Mouse (Mus musculus): ENCODE measurements around the gene Rhd. TPM values are rescaled to one million over a fixed set of nuclear protein-coding genes. Genes with fewer than 3 reads are reported as not detected.

Rhd gene
- polyA plus RNA-seq, 2 experiments = 260 to 576 TPM

DNA sequence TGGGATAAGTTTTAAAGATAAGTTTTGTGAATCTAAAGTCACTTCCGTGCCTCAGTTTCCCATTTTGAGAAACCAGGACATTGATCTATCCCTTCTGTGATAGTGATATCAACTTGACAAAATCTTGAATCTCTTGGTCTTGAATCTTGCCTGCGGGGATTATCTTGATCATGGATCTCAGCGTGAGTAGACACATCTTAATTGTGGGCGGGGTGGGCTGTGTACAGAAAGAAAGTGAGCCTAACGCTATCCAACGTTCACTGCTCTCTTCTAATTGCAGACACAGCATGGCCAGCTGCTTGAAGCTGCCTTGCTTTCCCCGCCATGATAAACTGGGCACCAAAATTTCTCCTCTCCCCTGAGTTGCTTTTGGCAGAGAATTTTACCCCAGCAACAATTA, 1.3 kb upstream of the Rhd start:
- H3K4me3 ChIP-seq (ENCODE audit: insufficient read depth in 1 of 2, low read depth in 2 of 2, low read length in 2 of 2) = peak overlapping the region; percentile 58 to 95
- no peak for ATAC-seq (ENCODE audit: insufficient read depth)
- H3K9ac ChIP-seq (replicated peaks) = peak overlapping the region; percentile 97
- H3K27me3 ChIP-seq (ENCODE audit: control insufficient read depth, insufficient read depth, low read length) = no peaks in the 10 kb centered on the region
- peak overlapping the region; percentile 97 for H3K4me2 ChIP-seq (ENCODE audit: low read depth)
- no peak for TF ChIP-seq EP300 (IDR thresholded peaks at IDR 0.05; ENCODE audit: low read depth)
- no peak for TF ChIP-seq CTCF (IDR thresholded peaks at IDR 0.05; ENCODE audit: low read depth)
- H3K9me3 ChIP-seq (ENCODE audit: control insufficient read depth, low read length) = no peaks in the 10 kb centered on the region
- peaks cover 21 to 28% of the 10 kb centered on the region in 2 experiments for H3K4me1 ChIP-seq (replicated peaks; ENCODE audit: control insufficient read depth in 2 of 2, insufficient read depth in 2 of 2, low read length in 1 of 2)
- peaks cover 21% of the 10 kb centered on the region for H3K36me3 ChIP-seq (replicated peaks; ENCODE audit: control insufficient read depth, insufficient read depth, low read depth)
- WGBS (ENCODE audit: insufficient replicate concordance) = 32% methylated on average over 7 of the region's 7 CpGs
- H3K27ac ChIP-seq = peak overlapping the region; percentile 99
- DNase-seq (ENCODE audit: low read depth in 3 of 3, low spot score in 3 of 3) = no peak

DNA sequence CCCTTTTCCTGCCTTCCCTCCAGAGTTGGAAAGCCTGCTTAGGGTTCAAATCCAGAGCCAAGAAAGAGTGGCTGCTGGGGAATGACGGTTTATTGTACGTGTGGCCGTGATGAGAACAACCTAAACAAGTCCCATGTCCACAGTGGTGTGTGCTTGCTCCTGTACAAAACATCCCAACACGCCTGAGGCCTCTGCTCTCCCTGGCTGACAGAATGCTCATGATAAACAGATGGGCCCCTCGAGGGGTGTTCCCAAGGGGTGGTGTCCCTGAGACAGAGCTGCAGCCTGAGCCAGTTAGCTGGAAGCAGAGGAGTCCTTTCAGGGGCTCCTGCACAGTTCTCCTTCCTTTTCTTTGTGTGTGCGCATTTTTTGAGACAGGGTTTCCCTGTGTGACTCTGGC, 1.0 kb downstream of the Rhd start:
- peak; percentile 82 to 86 (median 85) for DNase-seq (ENCODE audit: low read depth in 3 of 3, low spot score in 3 of 3)
- H3K4me2 ChIP-seq (ENCODE audit: low read depth) = peak overlapping the region; percentile 97
- H3K4me1 ChIP-seq (replicated peaks; ENCODE audit: control insufficient read depth in 2 of 2, insufficient read depth in 2 of 2, low read length in 1 of 2) = peaks cover 34 to 42% of the 10 kb centered on the region in 2 experiments

GRCm38 (mm10) chr4:134865789-134866188, 1.5 kb downstream of the Rhd start:
- H3K36me3 ChIP-seq (replicated peaks; ENCODE audit: control insufficient read depth, insufficient read depth, low read depth) = peaks cover 38% of the 10 kb centered on the region
- peak; percentile 7; the same call in 1 of the 2 replicates for ATAC-seq (ENCODE audit: insufficient read depth)
- H3K4me1 ChIP-seq (replicated peaks; ENCODE audit: control insufficient read depth in 2 of 2, insufficient read depth in 2 of 2, low read length in 1 of 2) = peaks cover 38 to 46% of the 10 kb centered on the region in 2 experiments
- H3K4me3 ChIP-seq (ENCODE audit: insufficient read depth in 1 of 2, low read depth in 2 of 2, low read length in 2 of 2) = peak overlapping the region; percentile 95 to 97
- peak overlapping the region; percentile 97 for H3K4me2 ChIP-seq (ENCODE audit: low read depth)
- no peak for DNase-seq (ENCODE audit: low read depth in 3 of 3, low spot score in 3 of 3)
- no peaks in the 10 kb centered on the region for H3K9me3 ChIP-seq (ENCODE audit: control insufficient read depth, low read length)
- H3K27ac ChIP-seq = peak overlapping the region; percentile 99
- peak overlapping the region; percentile 97 for H3K9ac ChIP-seq (replicated peaks)
- TF ChIP-seq CTCF (IDR thresholded peaks at IDR 0.05; ENCODE audit: low read depth) = no peak
- no peak for TF ChIP-seq EP300 (IDR thresholded peaks at IDR 0.05; ENCODE audit: low read depth)
- no peaks in the 10 kb centered on the region for H3K27me3 ChIP-seq (ENCODE audit: control insufficient read depth, insufficient read depth, low read length)
- WGBS (ENCODE audit: insufficient replicate concordance) = 19% methylated on average over 5 of the region's 5 CpGs

More for the DNA sequence above, 1.0 kb downstream of the Rhd start:
- 15% methylated on average over 6 of the region's 6 CpGs for WGBS (ENCODE audit: insufficient replicate concordance)
- Histone ChIP-seq H3K36me3 (replicated peaks; ENCODE audit: control insufficient read depth, insufficient read depth, low read depth) (peaks cover 34% of the 10 kb centered on the region), H3K27me3 (ENCODE audit: control insufficient read depth, insufficient read depth, low read length) (no peaks in the 10 kb centered on the region), H3K9ac (replicated peaks) (peak overlapping the region; percentile 97), H3K9me3 (ENCODE audit: control insufficient read depth, low read length) (no peaks in the 10 kb centered on the region), H3K27ac (peak overlapping the region; percentile 99), H3K4me3 (ENCODE audit: insufficient read depth in 1 of 2, low read depth in 2 of 2, low read length in 2 of 2) (peak overlapping the region; percentile 95 to 97)
- ATAC-seq (ENCODE audit: insufficient read depth) = peak; percentile 73
- TF ChIP-seq CTCF (IDR thresholded peaks at IDR 0.05; ENCODE audit: low read depth) (0 out of 2 replicates have a peak, but pooled peaks have one; percentile 10), EP300 (IDR thresholded peaks at IDR 0.05; ENCODE audit: low read depth) (peak; percentile 63)

- no peaks in the 10 kb centered on the region for H3K27me3 ChIP-seq (ENCODE audit: control insufficient read depth, insufficient read depth, low read length)
- H3K9ac ChIP-seq (replicated peaks) = peak overlapping the region; percentile 97
- no peak for TF ChIP-seq EP300 (IDR thresholded peaks at IDR 0.05; ENCODE audit: low read depth)
- TF ChIP-seq CTCF (IDR thresholded peaks at IDR 0.05; ENCODE audit: low read depth) = no peak
- peak overlapping the region; percentile 62 to 95 for H3K4me3 ChIP-seq (ENCODE audit: insufficient read depth in 1 of 2, low read depth in 2 of 2, low read length in 2 of 2)
- H3K4me2 ChIP-seq (ENCODE audit: low read depth) = peak overlapping the region; percentile 97
- H3K27ac ChIP-seq = peak overlapping the region; percentile 99
- no peaks in the 10 kb centered on the region for H3K9me3 ChIP-seq (ENCODE audit: control insufficient read depth, low read length)
- DNase-seq (ENCODE audit: low read depth in 3 of 3, low spot score in 3 of 3) (no peak), ATAC-seq (ENCODE audit: insufficient read depth) (no peak)
- H3K4me1 ChIP-seq (replicated peaks; ENCODE audit: control insufficient read depth in 2 of 2, insufficient read depth in 2 of 2, low read length in 1 of 2) = peaks cover 48 to 55% of the 10 kb centered on the region in 2 experiments
- 82% methylated on average over 8 of the region's 8 CpGs for WGBS (ENCODE audit: insufficient replicate concordance)
- H3K36me3 ChIP-seq (replicated peaks; ENCODE audit: control insufficient read depth, insufficient read depth, low read depth) = peaks cover 49% of the 10 kb centered on the region
Measured at GRCm38 (mm10) chr4:134867213-134867612, 2.9 kb downstream of the Rhd start.

DNA sequence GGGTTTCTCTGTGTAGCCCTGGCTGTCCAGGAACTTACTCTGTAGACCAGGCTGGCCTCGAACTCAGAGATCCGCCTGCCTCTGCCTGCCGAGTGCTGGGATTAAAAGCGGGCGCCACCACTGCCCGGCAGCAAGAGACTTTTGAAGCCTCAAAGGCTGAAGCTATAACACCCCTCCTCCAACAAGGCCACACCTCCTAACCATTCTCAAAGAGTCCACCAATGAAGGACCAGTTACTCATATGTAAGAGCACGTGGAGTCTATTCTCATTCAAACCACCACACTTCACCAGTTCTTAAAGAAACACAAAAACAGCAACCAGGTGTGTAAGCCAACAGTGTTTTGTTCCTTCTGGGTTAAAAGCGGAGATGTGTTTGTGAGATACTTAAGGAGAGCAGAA, 3.3 kb downstream of the Rhd start:
- ATAC-seq (ENCODE audit: insufficient read depth) (no peak), DNase-seq (ENCODE audit: low read depth in 3 of 3, low spot score in 3 of 3) (no peak)
- WGBS (ENCODE audit: insufficient replicate concordance) = 56% methylated on average over 8 of the region's 8 CpGs
- Histone ChIP-seq H3K4me1 (replicated peaks; ENCODE audit: control insufficient read depth in 2 of 2, insufficient read depth in 2 of 2, low read length in 1 of 2) (peaks cover 47 to 55% of the 10 kb centered on the region in 2 experiments), H3K4me2 (ENCODE audit: low read depth) (peak overlapping the region; percentile 97), H3K9me3 (ENCODE audit: control insufficient read depth, low read length) (no peaks in the 10 kb centered on the region), H3K4me3 (ENCODE audit: insufficient read depth in 1 of 2, low read depth in 2 of 2, low read length in 2 of 2) (peak overlapping the region; percentile 62 to 95), H3K27ac (peak overlapping the region; percentile 99), H3K9ac (replicated peaks) (peak overlapping the region; percentile 97), H3K27me3 (ENCODE audit: control insufficient read depth, insufficient read depth, low read length) (no peaks in the 10 kb centered on the region), H3K36me3 (replicated peaks; ENCODE audit: control insufficient read depth, insufficient read depth, low read depth) (peaks cover 53% of the 10 kb centered on the region)
- no peak for TF ChIP-seq EP300 (IDR thresholded peaks at IDR 0.05; ENCODE audit: low read depth)
- no peak for TF ChIP-seq CTCF (IDR thresholded peaks at IDR 0.05; ENCODE audit: low read depth)
